ENCODE assay signal across 8 mouse cellular contexts in genomic region chr8:48221724-48222428, GRCm38 (mm10).
DNase-seq lines count a peak whose midpoint lies in the region; ATAC-seq and TF ChIP-seq lines count a peak whose summit lies in the region.

No protein-coding gene starts in this region.

- peak overlapping the region; percentile 69 for H3K4me2 ChIP-seq in midbrain, postnatal 0 days (ENCODE audit: low read depth, low read length, poor library complexity, severe bottlenecking)

- H3K4me1 ChIP-seq in embryonic fibroblast, embryonic 13.5 days (ENCODE audit: control insufficient read depth, insufficient read depth, low read length), result no peaks in the 10 kb centered on the region
- H3K4me1 ChIP-seq in midbrain, postnatal 0 days (ENCODE audit: insufficient read depth, low read length), result peaks cover 2% of the 10 kb centered on the region; the same call in 1 of the 2 replicates

- H3K27ac ChIP-seq in left cerebral cortex, adult 2 months, result no peak overlapping the region
- H3K27ac ChIP-seq in embryonic fibroblast, embryonic 13.5 days (ENCODE audit: insufficient read depth, low read length), result no peak overlapping the region
- no peak overlapping the region for H3K27ac ChIP-seq in midbrain, postnatal 0 days (ENCODE audit: low read depth, low read length)

- H3K36me3 ChIP-seq in midbrain, postnatal 0 days (ENCODE audit: insufficient read depth, low read length), result no peaks in the 10 kb centered on the region

- no peaks in the 10 kb centered on the region for H3K27me3 ChIP-seq in midbrain, postnatal 0 days (ENCODE audit: insufficient read depth, low read length)

- H3K4me3 ChIP-seq in left cerebral cortex, adult 2 months, result peak overlapping the region; percentile 38
- peak overlapping the region; percentile 27 for H3K4me3 ChIP-seq in embryonic fibroblast, embryonic 13.5 days (ENCODE audit: insufficient read depth, low read length)
- H3K4me3 ChIP-seq in midbrain, postnatal 0 days (ENCODE audit: low read depth, low read length), result peak overlapping the region; percentile 29

- no peak for TF ChIP-seq POLR2A in embryonic fibroblast, embryonic 13.5 days (IDR thresholded peaks at IDR 0.05; ENCODE audit: low read depth, low read length)

- intact Hi-C loops in left cerebral cortex, adult 2 months (cut with DNase I), result loop anchor here (1.0 to 10.0 kb wide), 7 partner anchors 305 to 1605 kb away; partner anchors contain the start of gene Tenm3

- H3K9me3 ChIP-seq in midbrain, postnatal 0 days (ENCODE audit: low read length), result no peaks in the 10 kb centered on the region

- no peak for ATAC-seq in midbrain, postnatal 0 days (ENCODE audit: low FRiP score)

- no peak for DNase-seq in left cerebral cortex, adult 2 months (ENCODE audit: extremely low spot score in 1 of 2, low spot score in 2 of 2)
- no peak for DNase-seq in left cerebral cortex, adult 8-10 months (ENCODE audit: low spot score in 2 of 2)
- peak; percentile 49 for DNase-seq in kidney, adult 9 months
- DNase-seq in midbrain, postnatal 0 days (ENCODE audit: low spot score), result no peak
- DNase-seq in thymus, postnatal 36 days, result no peak
- no peak for DNase-seq in cerebellum, postnatal 4 days (ENCODE audit: low spot score in 2 of 2)
- DNase-seq in right cerebral cortex, postnatal 14 days, result no peak

- H3K9ac ChIP-seq in midbrain, postnatal 0 days (replicated peaks; ENCODE audit: low read length, poor library complexity, severe bottlenecking), result no peak overlapping the region; the same call in 1 of the 2 replicates

- 9% methylated on average over 16 of the region's 16 CpGs for WGBS in midbrain, postnatal 0 days

- TF ChIP-seq CTCF in left cerebral cortex, adult 2 months (IDR thresholded peaks at IDR 0.05), result no peak
- TF ChIP-seq CTCF in embryonic fibroblast, embryonic 13.5 days (IDR thresholded peaks at IDR 0.05; ENCODE audit: borderline replicate concordance, insufficient read depth, low read length), result no peak
- TF ChIP-seq CTCF in midbrain, postnatal 0 days (IDR thresholded peaks at IDR 0.05), result no peak
